Mouse (Mus musculus) C3H10T1/2 (cell line): ENCODE measurements around the gene Vmn2r49. TPM values are rescaled to one million over a fixed set of nuclear protein-coding genes. Genes with fewer than 3 reads are reported as not detected.

Experiments
- polyA plus RNA-seq, 2 experiments: library from polyadenylated mRNA; unstranded; fragments of >200 nt; fragmentation: generic; extraction: Trizol; gene quantifications; one replicate each; pipeline ENCODE4 v1.2.1; 2012; ENCODE audit warnings: missing spikeins in 2 of 2

Vmn2r49 gene
- polyA plus RNA-seq: not detected

DNA sequence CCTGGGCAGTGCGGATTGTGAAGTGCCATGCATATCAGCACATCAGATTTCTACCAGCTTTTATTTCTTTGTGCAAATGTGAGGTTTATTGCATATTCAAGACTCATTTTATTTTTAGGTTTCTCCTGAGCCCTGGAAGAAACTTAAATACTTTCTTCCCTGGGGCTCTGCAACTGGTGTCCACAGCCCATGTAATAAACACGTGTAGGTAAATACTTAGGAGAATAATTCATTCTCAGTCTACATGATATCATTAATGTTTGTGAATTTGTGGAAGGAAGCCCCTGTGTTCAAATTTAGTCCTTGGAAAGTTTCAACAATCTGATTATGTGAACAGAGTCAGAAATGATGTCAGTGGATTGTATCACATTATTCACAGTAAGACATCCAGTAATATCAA lies at the start of gene Vmn2r49:
Gene Vmn2r49 (minus strand): TSS at position 101 of the 400 bp plus-strand sequence.

DNA sequence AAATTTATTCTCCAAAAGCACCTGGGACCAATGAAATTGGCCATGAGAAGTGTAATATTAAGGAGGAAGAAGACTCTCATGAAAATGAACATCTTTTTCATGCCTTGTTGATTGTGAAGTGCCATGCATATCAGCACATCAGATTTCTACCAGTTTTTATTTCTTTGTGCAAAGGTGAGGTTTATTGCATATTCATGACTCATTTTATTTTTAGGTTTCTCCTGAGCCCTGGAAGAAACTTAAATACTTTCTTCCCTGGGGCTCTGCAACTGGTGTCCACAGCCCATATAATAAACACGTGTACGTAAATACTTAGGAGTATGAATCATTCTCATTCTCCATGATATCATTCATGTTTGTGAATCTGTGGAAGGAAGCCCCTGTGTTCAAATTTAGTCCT lies 38.6 kb downstream of the Vmn2r49 start, which contains the start of gene Vmn2r48:
Gene Vmn2r48 (minus strand): TSS at position 101 of the 400 bp plus-strand sequence.

Other genes starting within 250 kb of the Vmn2r49 start
- not detected for gene Vmn2r46, start 221.7 kb downstream of the Vmn2r49 start, polyA plus RNA-seq
- not detected for gene Vmn2r47, start 150.9 kb downstream of the Vmn2r49 start, polyA plus RNA-seq
- not detected for gene Vmn2r48, start 38.7 kb downstream of the Vmn2r49 start, polyA plus RNA-seq
- gene Vmn2r50, start 61.0 kb upstream of the Vmn2r49 start, polyA plus RNA-seq: not detected
- gene Vmn2r51, start 113.5 kb upstream of the Vmn2r49 start, polyA plus RNA-seq: not detected
- gene Vmn2r52, start 184.3 kb upstream of the Vmn2r49 start, polyA plus RNA-seq: not detected